7 mouse cellular contexts compared by ENCODE assay signal in genomic region chr7:90016459-90016858, GRCm38 (mm10). TPM values are rescaled to one million over a fixed set of nuclear protein-coding genes. Genes with fewer than 3 reads are reported as not detected.
DNase-seq lines count a peak whose midpoint lies in the region; ATAC-seq and TF ChIP-seq lines count a peak whose summit lies in the region.

No protein-coding gene starts in this region.

- H3K9me3 ChIP-seq in ES-E14 (ENCODE audit: control insufficient read depth, insufficient read depth, low read depth, low read length), result no peaks in the 10 kb centered on the region
- H3K9me3 ChIP-seq in liver, postnatal 0 days (ENCODE audit: low read length), result no peaks in the 10 kb centered on the region

- no peaks in the 10 kb centered on the region for H3K27me3 ChIP-seq in liver, postnatal 0 days (ENCODE audit: insufficient read depth, low read length)

- DNase-seq in layer of hippocampus, adult 2 months (ENCODE audit: low spot score in 2 of 2), result peak; percentile 25 to 49
- DNase-seq in layer of hippocampus, postnatal 25 days (ENCODE audit: extremely low spot score in 1 of 2, low spot score in 1 of 2), result no peak
- DNase-seq in ES-E14 (ENCODE audit: low read depth, low spot score), result no peak
- no peak for DNase-seq in liver, postnatal 0 days
- no peak for DNase-seq in frontal cortex, postnatal 36 days (ENCODE audit: low spot score in 2 of 2)
- no peak for DNase-seq in ovary, postnatal 10 days (ENCODE audit: low spot score)

- in situ Hi-C loops in ES-E14 (cut with MboI; ENCODE audit: low sequenced_read_pairs in 2 of 2, unreplicated experiment in 2 of 2), result no loop called here

- TF ChIP-seq POLR2A in cortical plate, adult 2 months (IDR thresholded peaks at IDR 0.05; ENCODE audit: extremely low read depth, insufficient read depth, low read length), result no peak

- H3K36me3 ChIP-seq in ES-E14 (ENCODE audit: control insufficient read depth, insufficient read depth, low read length, poor library complexity, severe bottlenecking), result no peaks in the 10 kb centered on the region
- H3K36me3 ChIP-seq in liver, postnatal 0 days (replicated peaks; ENCODE audit: insufficient read depth, low read length), result no peaks in the 10 kb centered on the region

- 42% methylated on average over 4 of the region's 4 CpGs for WGBS in liver, postnatal 0 days (ENCODE audit: insufficient replicate concordance)

- TF ChIP-seq CTCF in layer of hippocampus, adult 2 months (conservative IDR thresholded peaks at IDR 0.05), result peak; percentile 72
- TF ChIP-seq CTCF in cortical plate, adult 2 months (IDR thresholded peaks at IDR 0.05; ENCODE audit: extremely low read depth, insufficient read depth, low read length), result peak; percentile 31; the same call in 1 of the 2 replicates
- peak; percentile 73 for TF ChIP-seq CTCF in liver, postnatal 0 days (IDR thresholded peaks at IDR 0.05; ENCODE audit: low read depth)

- no peak for ATAC-seq in liver, postnatal 0 days

- peaks cover 0 to 6% of the 10 kb centered on the region in 2 experiments; a peak in 2 of 4 replicates for H3K4me1 ChIP-seq in ES-E14 (ENCODE audit: control insufficient read depth in 2 of 2, insufficient read depth in 2 of 2, low read length in 2 of 2, poor library complexity in 1 of 2)
- H3K4me1 ChIP-seq in cortical plate, adult 2 months (ENCODE audit: control insufficient read depth, insufficient read depth, low read length), result no peaks in the 10 kb centered on the region
- peaks cover 25% of the 10 kb centered on the region for H3K4me1 ChIP-seq in liver, postnatal 0 days (ENCODE audit: insufficient read depth)

- peak overlapping the region; percentile 15 for H3K27ac ChIP-seq in layer of hippocampus, adult 2 months
- peak overlapping the region; percentile 48; the same call in 1 of the 2 replicates for H3K27ac ChIP-seq in ES-E14 (ENCODE audit: insufficient read depth, low read depth, low read length, poor library complexity, severe bottlenecking)
- no peak overlapping the region for H3K27ac ChIP-seq in cortical plate, adult 2 months (ENCODE audit: insufficient read depth, low read length)
- H3K27ac ChIP-seq in liver, postnatal 0 days (ENCODE audit: low read depth), result peak overlapping the region; percentile 73; the same call in 1 of the 2 replicates

- no peak overlapping the region for H3K4me3 ChIP-seq in layer of hippocampus, adult 2 months
- no peak overlapping the region for H3K4me3 ChIP-seq in ES-E14 (ENCODE audit: insufficient read depth in 1 of 2, low read depth in 1 of 2, low read length in 2 of 2, poor library complexity in 1 of 2, severe bottlenecking in 1 of 2)
- no peak overlapping the region for H3K4me3 ChIP-seq in cortical plate, adult 2 months (ENCODE audit: insufficient read depth, low read length)
- no peak overlapping the region for H3K4me3 ChIP-seq in liver, postnatal 0 days (ENCODE audit: low read depth, low read length)

- peak overlapping the region; percentile 14; the same call in 1 of the 2 replicates for H3K4me2 ChIP-seq in liver, postnatal 0 days (ENCODE audit: low read depth, low read length)

- TF ChIP-seq EP300 in liver, postnatal 0 days (IDR thresholded peaks at IDR 0.05; ENCODE audit: low read depth), result no peak

- H3K9ac ChIP-seq in ES-E14 (ENCODE audit: insufficient read depth, low read depth, low read length, poor library complexity, severe bottlenecking), result no peak overlapping the region
- no peak overlapping the region for H3K9ac ChIP-seq in liver, postnatal 0 days (replicated peaks)

TF ChIP-seq in ES-E14, 5 proteins besides CTCF, POLR2A, EP300 and RAD21:
- no peak for TF ChIP-seq CHD2 (IDR thresholded peaks at IDR 0.05; ENCODE audit: low read depth, low read length)
- no peak for TF ChIP-seq MAFK (IDR thresholded peaks at IDR 0.05; ENCODE audit: insufficient read depth, low read depth, low read length)

RNA-seq across cellular contexts. Expression of gene Eed, which starts 35.7 kb away (rescaled TPM):
- 10 to 100 TPM; 37.2 to 42.2 TPM for total RNA-seq in layer of hippocampus, adult 2 months (2021)
- 10 to 100 TPM; 33.6 to 40.3 TPM for total RNA-seq in layer of hippocampus, postnatal 25 days (2021)
- total RNA-seq in ES-E14 (2012; rRNA removed), result 259 and 321 TPM in 2 replicates
- 32.0 and 32.3 TPM in 2 replicates for polyA plus RNA-seq in cortical plate, adult 2 months (2012; rRNA removed)
- polyA plus RNA-seq in liver, postnatal 0 days (2015; fragmentation: Nextera tagmentation; extraction: Ambion mirVana), result 22.3 and 28.3 TPM in 2 replicates

Comparison
In these comparisons a context has a peak if more than half of its experiments do, and no peak if none do; other contexts are left out.
1. DNase-seq: peak in layer of hippocampus, adult 2 months (2 of 2); none in layer of hippocampus, postnatal 25 days (0 of 2), ES-E14 (single experiment), liver, postnatal 0 days (single experiment), frontal cortex, postnatal 36 days (0 of 2) and ovary, postnatal 10 days (single experiment).
2. Peak in every context shown above with its lines, with median percentiles within 50 percentile points of each other: CTCF ChIP-seq.